9 mouse cellular contexts compared by ENCODE assay signal in genomic region chr5:19400738-19401408, GRCm38 (mm10).
DNase-seq lines count a peak whose midpoint lies in the region; ATAC-seq and TF ChIP-seq lines count a peak whose summit lies in the region.
"Had no signal": no experiment of that assay in that cellular context is flagged by ENCODE, and none has a peak within 500 bp of the region (broad histone marks: within the 10 kb centered on the region; RNA-seq: fewer than 3 reads in every experiment).

No protein-coding gene starts in this region.

- H3K9ac ChIP-seq in CH12.LX (ENCODE audit: insufficient read depth, low read depth): no peak overlapping the region
- H3K9ac ChIP-seq in hindbrain, embryonic 14.5 days: no peak overlapping the region
- H3K9ac ChIP-seq: limb, embryonic 12.5 days had no signal

- no peak overlapping the region for H3K4me2 ChIP-seq in CH12.LX (ENCODE audit: insufficient read depth, low read depth, poor library complexity, severe bottlenecking)
- no peak overlapping the region for H3K4me2 ChIP-seq in hindbrain, embryonic 14.5 days (replicated peaks)
- H3K4me2 ChIP-seq: limb, embryonic 12.5 days had no signal

- H3K27me3 ChIP-seq in CH12.LX (replicated peaks): no peaks in the 10 kb centered on the region
- no peaks in the 10 kb centered on the region for H3K27me3 ChIP-seq in hindbrain, embryonic 14.5 days (ENCODE audit: control insufficient read depth, insufficient read depth, low read length)
- H3K27me3 ChIP-seq: limb, embryonic 12.5 days had no signal

- in situ Hi-C loops in CH12.LX (cut with MboI; ENCODE audit: low pct_ligation_motif_present, low pct_unique_long_range_greater_than_20kb, low sequenced_read_pairs): no loop called here

- WGBS in hindbrain, embryonic 14.5 days: 44% methylated on average over 5 of the region's 5 CpGs

- H3K79me2 ChIP-seq in CH12.LX (replicated peaks; ENCODE audit: control insufficient read depth, extremely low read depth, insufficient read depth, poor library complexity, severe bottlenecking): no peaks in the 10 kb centered on the region

- TF ChIP-seq POLR2A in CH12.LX (IDR thresholded peaks at IDR 0.05; ENCODE audit: low read depth, low read length): no peak

- TF ChIP-seq CTCF in CH12.LX (conservative IDR thresholded peaks at IDR 0.05 in 1 of 2, IDR thresholded peaks at IDR 0.05 in 1 of 2; ENCODE audit: low read depth in 2 of 2, low read length in 2 of 2): peak in 1 of 2 experiments; percentile 73; a peak in 3 of 4 replicates

- H3K9me3 ChIP-seq in CH12.LX (replicated peaks; ENCODE audit: low read length): no peaks in the 10 kb centered on the region
- H3K9me3 ChIP-seq in hindbrain, embryonic 14.5 days (ENCODE audit: control insufficient read depth, low read length): no peaks in the 10 kb centered on the region
- H3K9me3 ChIP-seq: limb, embryonic 12.5 days had no signal

- no peak for TF ChIP-seq EP300 in CH12.LX (IDR thresholded peaks at IDR 0.05; ENCODE audit: low read length)

- no peaks in the 10 kb centered on the region for H3K4me1 ChIP-seq in CH12.LX (ENCODE audit: control insufficient read depth in 1 of 2, insufficient read depth in 2 of 2)
- H3K4me1 ChIP-seq in hindbrain, embryonic 14.5 days (replicated peaks; ENCODE audit: control insufficient read depth, insufficient read depth, low read length): no peaks in the 10 kb centered on the region
- H3K4me1 ChIP-seq: limb, embryonic 12.5 days had no signal

- H3K36me3 ChIP-seq in CH12.LX (replicated peaks in 1 of 2; ENCODE audit: control insufficient read depth in 1 of 2, insufficient read depth in 1 of 2, low read length in 1 of 2): no peaks in the 10 kb centered on the region
- H3K36me3 ChIP-seq in hindbrain, embryonic 14.5 days (replicated peaks; ENCODE audit: control insufficient read depth, insufficient read depth): no peaks in the 10 kb centered on the region
- H3K36me3 ChIP-seq: limb, embryonic 12.5 days had no signal

- peak; percentile 69 for TF ChIP-seq RAD21 in CH12.LX (IDR thresholded peaks at IDR 0.05; ENCODE audit: low read depth, low read length)

- no peak overlapping the region for H3K27ac ChIP-seq in CH12.LX (ENCODE audit: insufficient read depth, low read depth)
- H3K27ac ChIP-seq in hindbrain, embryonic 14.5 days: no peak overlapping the region
- H3K27ac ChIP-seq: limb, embryonic 12.5 days had no signal

- DNase-seq in kidney, adult 9 months: peak; percentile 17
- no peak for DNase-seq in kidney, adult 11 months
- DNase-seq in CH12.LX (ENCODE audit: extremely low read depth) (peak; percentile 17), ZHBTc4 (ENCODE audit: low read depth, low spot score) (peak; percentile 51)
- peak; percentile 75 for DNase-seq in hindbrain, embryonic 14.5 days (ENCODE audit: low spot score)
- DNase-seq in retina, adult 2 months (ENCODE audit: low read depth, low spot score): peak; percentile 25
- DNase-seq in urinary bladder, adult 2 months (ENCODE audit: low spot score): no peak
- DNase-seq in kidney, adult 8-10 months: no peak

- dilution Hi-C loops in CH12.LX (cut with MboI; ENCODE audit: extremely low pct_ligation_motif_present, extremely low pct_unique_long_range_greater_than_20kb, low sequenced_read_pairs): no loop called here

- ATAC-seq in hindbrain, embryonic 14.5 days (ENCODE audit: low FRiP score): peak; percentile 80; the same call in 1 of the 2 replicates

- H3K4me3 ChIP-seq in CH12.LX (replicated peaks in 1 of 3; ENCODE audit: low read depth in 2 of 3, low read length in 2 of 3, poor library complexity in 1 of 3): no peak overlapping the region
- H3K4me3 ChIP-seq in hindbrain, embryonic 14.5 days (replicated peaks; ENCODE audit: low read length): no peak overlapping the region
- H3K4me3 ChIP-seq: limb, embryonic 12.5 days had no signal

TF ChIP-seq in CH12.LX, 34 proteins besides CTCF, POLR2A, EP300 and RAD21:
- TF ChIP-seq ZC3H11A (IDR thresholded peaks at IDR 0.05; ENCODE audit: low read depth, low read length) (peak; percentile 25), MAFK (IDR thresholded peaks at IDR 0.05; ENCODE audit: insufficient replicate concordance, low read length) (no peak), SMC3 (IDR thresholded peaks at IDR 0.05; ENCODE audit: low read depth, low read length) (peak; percentile 62)
TF ChIP-seq in CH12.LX: peak in this region for 2.

Comparison
In these comparisons a context has a peak if more than half of its experiments do, and no peak if none do; other contexts are left out.
1. DNase-seq: peak in kidney, adult 9 months (single experiment), CH12.LX (single experiment), ZHBTc4 (single experiment), hindbrain, embryonic 14.5 days (single experiment) and retina, adult 2 months (single experiment); none in kidney, adult 11 months (single experiment), urinary bladder, adult 2 months (single experiment) and kidney, adult 8-10 months (0 of 2).